ENCODE assay signal across 9 mouse cellular contexts in genomic region chr9:25309505-25310182, GRCm38 (mm10). TPM values are rescaled to one million over a fixed set of nuclear protein-coding genes. Genes with fewer than 3 reads are reported as not detected.
A peak's percentile ranks its signal among the peaks of the same experiment; 100 is the strongest.
DNase-seq lines count a peak whose midpoint lies in the region; ATAC-seq and TF ChIP-seq lines count a peak whose summit lies in the region.
"Had no signal": no experiment of that assay in that cellular context is flagged by ENCODE, and none has a peak within 500 bp of the region (broad histone marks: within the 10 kb centered on the region; RNA-seq: fewer than 3 reads in every experiment).

No protein-coding gene starts in this region.

- 71% methylated on average over 1 of the region's 1 CpGs for WGBS in hindbrain, embryonic 11.5 days
- 69% methylated on average over 1 of the region's 1 CpGs for WGBS in hindbrain, embryonic 10.5 days
- 69% methylated on average over 1 of the region's 1 CpGs for WGBS in hindbrain, postnatal 0 days
- WGBS in stomach, embryonic 14.5 days, result 80% methylated on average over 1 of the region's 1 CpGs

- DNase-seq in hindbrain, embryonic 11.5 days (ENCODE audit: low spot score), result peak; percentile 61
- DNase-seq in hindbrain, embryonic 10.5 days (ENCODE audit: low spot score), result no peak
- peak; percentile 62 for DNase-seq in ES-CJ7 (ENCODE audit: low read depth, low spot score)
- peak; percentile 22 to 86 for DNase-seq in cerebellum, postnatal 10 days
- peak; percentile 86 for DNase-seq in hindbrain, postnatal 0 days (ENCODE audit: low spot score)
- DNase-seq in lung, postnatal 10 days, result peak; percentile 57
- DNase-seq in urinary bladder, postnatal 4 days (ENCODE audit: low spot score in 2 of 2), result no peak

- no peak overlapping the region for H3K27ac ChIP-seq in hindbrain, embryonic 11.5 days (ENCODE audit: low read depth, low read length)
- H3K27ac ChIP-seq in hindbrain, embryonic 10.5 days, result no peak overlapping the region
- no peak overlapping the region for H3K27ac ChIP-seq in hindbrain, postnatal 0 days
- H3K27ac ChIP-seq in stomach, embryonic 14.5 days (ENCODE audit: low read length), result no peak overlapping the region

- no peaks in the 10 kb centered on the region for H3K9me3 ChIP-seq in hindbrain, embryonic 11.5 days (ENCODE audit: control insufficient read depth, low read length)
- no peaks in the 10 kb centered on the region for H3K9me3 ChIP-seq in hindbrain, embryonic 10.5 days
- H3K9me3 ChIP-seq in hindbrain, postnatal 0 days (ENCODE audit: low read length), result no peaks in the 10 kb centered on the region
- no peaks in the 10 kb centered on the region for H3K9me3 ChIP-seq in stomach, embryonic 14.5 days (ENCODE audit: control insufficient read depth, low read depth, low read length)

- no peaks in the 10 kb centered on the region for H3K36me3 ChIP-seq in hindbrain, embryonic 11.5 days (ENCODE audit: control insufficient read depth, insufficient read depth, low read length)
- peaks cover 56% of the 10 kb centered on the region for H3K36me3 ChIP-seq in hindbrain, embryonic 10.5 days
- peaks cover 18% of the 10 kb centered on the region for H3K36me3 ChIP-seq in hindbrain, postnatal 0 days (ENCODE audit: insufficient read depth, low read length)
- peaks cover 23% of the 10 kb centered on the region for H3K36me3 ChIP-seq in stomach, embryonic 14.5 days (ENCODE audit: control insufficient read depth, insufficient read depth, low read length)

- ATAC-seq in hindbrain, embryonic 11.5 days (ENCODE audit: low FRiP score), result no peak
- peak; percentile 72 for ATAC-seq in hindbrain, postnatal 0 days
- 0 out of 2 replicates have a peak, but pooled peaks have one; percentile 46 for ATAC-seq in stomach, embryonic 14.5 days (ENCODE audit: insufficient number of reproducible peaks, insufficient read depth, low FRiP score, low read depth)

- H3K4me1 ChIP-seq in hindbrain, embryonic 11.5 days (replicated peaks; ENCODE audit: control insufficient read depth, insufficient read depth, low read length), result no peaks in the 10 kb centered on the region
- H3K4me1 ChIP-seq in hindbrain, embryonic 10.5 days (replicated peaks), result no peaks in the 10 kb centered on the region
- H3K4me1 ChIP-seq in hindbrain, postnatal 0 days (ENCODE audit: insufficient read depth, low read length), result no peaks in the 10 kb centered on the region
- no peaks in the 10 kb centered on the region for H3K4me1 ChIP-seq in stomach, embryonic 14.5 days (ENCODE audit: control insufficient read depth, insufficient read depth, low read length)

- no peaks in the 10 kb centered on the region for H3K27me3 ChIP-seq in hindbrain, embryonic 11.5 days (ENCODE audit: control insufficient read depth, insufficient read depth, low read length)
- H3K27me3 ChIP-seq in hindbrain, embryonic 10.5 days (ENCODE audit: insufficient read depth, poor library complexity, severe bottlenecking), result no peaks in the 10 kb centered on the region
- no peaks in the 10 kb centered on the region for H3K27me3 ChIP-seq in hindbrain, postnatal 0 days (ENCODE audit: insufficient read depth, low read length)
- no peaks in the 10 kb centered on the region for H3K27me3 ChIP-seq in stomach, embryonic 14.5 days (ENCODE audit: control insufficient read depth, insufficient read depth, low read length)

- no peak overlapping the region for H3K4me3 ChIP-seq in hindbrain, embryonic 11.5 days (ENCODE audit: low read depth, low read length)
- H3K4me3 ChIP-seq in hindbrain, embryonic 10.5 days, result no peak overlapping the region
- no peak overlapping the region for H3K4me3 ChIP-seq in hindbrain, postnatal 0 days (ENCODE audit: low read length)
- H3K4me3 ChIP-seq in stomach, embryonic 14.5 days (ENCODE audit: low read depth, low read length), result no peak overlapping the region
- H3K4me3 ChIP-seq: erythroblast, embryonic 14.5 days had no signal

- TF ChIP-seq CTCF in hindbrain, postnatal 0 days (IDR thresholded peaks at IDR 0.05; ENCODE audit: low read depth), result peak; percentile 79

- H3K9ac ChIP-seq in hindbrain, embryonic 11.5 days (ENCODE audit: low read depth, low read length), result no peak overlapping the region
- H3K9ac ChIP-seq in hindbrain, postnatal 0 days (replicated peaks; ENCODE audit: low read length), result no peak overlapping the region
- no peak overlapping the region for H3K9ac ChIP-seq in stomach, embryonic 14.5 days (replicated peaks; ENCODE audit: low read depth, low read length)

- H3K4me2 ChIP-seq in hindbrain, embryonic 11.5 days (replicated peaks; ENCODE audit: low read depth, low read length), result no peak overlapping the region
- no peak overlapping the region for H3K4me2 ChIP-seq in hindbrain, postnatal 0 days (ENCODE audit: low read depth, low read length)
- no peak overlapping the region for H3K4me2 ChIP-seq in stomach, embryonic 14.5 days (replicated peaks; ENCODE audit: low read depth, low read length)

RNA-seq across cellular contexts. Expression of gene Sept7, which starts 57.4 kb away (rescaled TPM):
- 290 and 317 TPM in 2 replicates for polyA plus RNA-seq in hindbrain, embryonic 11.5 days (2014; fragmentation: Nextera tagmentation; extraction: Ambion mirVana)
- polyA plus RNA-seq in hindbrain, embryonic 10.5 days (2016; fragmentation: Nextera tagmentation; extraction: Ambion mirVana), result 164 and 225 TPM in 2 replicates
- total RNA-seq in hindbrain, postnatal 0 days (2014; rRNA removed), result 112 and 113 TPM in 2 replicates
- polyA plus RNA-seq in hindbrain, postnatal 0 days (2015; fragmentation: Nextera tagmentation; extraction: Ambion mirVana), result 265 and 292 TPM in 2 replicates
- 288 and 302 TPM in 2 replicates for polyA plus RNA-seq in stomach, embryonic 14.5 days (2014; fragmentation: Nextera tagmentation; extraction: Ambion mirVana)

Comparison
In these comparisons a context has a peak if more than half of its experiments do, and no peak if none do; other contexts are left out.
1. DNase-seq: peak in hindbrain, embryonic 11.5 days (single experiment), ES-CJ7 (single experiment), cerebellum, postnatal 10 days (2 of 2), hindbrain, postnatal 0 days (single experiment) and lung, postnatal 10 days (single experiment); none in hindbrain, embryonic 10.5 days (single experiment) and urinary bladder, postnatal 4 days (0 of 2).